Mouse (Mus musculus) left cerebral cortex, adult 11 months (tissue): Measurements from ENCODE around the gene Opalin.

Experiments
- DNase-seq: peaks from one replicate; pipeline ENCODE4 v3.0.0; 2022; ENCODE audit warnings: low spot score

The Opalin gene

DNA sequence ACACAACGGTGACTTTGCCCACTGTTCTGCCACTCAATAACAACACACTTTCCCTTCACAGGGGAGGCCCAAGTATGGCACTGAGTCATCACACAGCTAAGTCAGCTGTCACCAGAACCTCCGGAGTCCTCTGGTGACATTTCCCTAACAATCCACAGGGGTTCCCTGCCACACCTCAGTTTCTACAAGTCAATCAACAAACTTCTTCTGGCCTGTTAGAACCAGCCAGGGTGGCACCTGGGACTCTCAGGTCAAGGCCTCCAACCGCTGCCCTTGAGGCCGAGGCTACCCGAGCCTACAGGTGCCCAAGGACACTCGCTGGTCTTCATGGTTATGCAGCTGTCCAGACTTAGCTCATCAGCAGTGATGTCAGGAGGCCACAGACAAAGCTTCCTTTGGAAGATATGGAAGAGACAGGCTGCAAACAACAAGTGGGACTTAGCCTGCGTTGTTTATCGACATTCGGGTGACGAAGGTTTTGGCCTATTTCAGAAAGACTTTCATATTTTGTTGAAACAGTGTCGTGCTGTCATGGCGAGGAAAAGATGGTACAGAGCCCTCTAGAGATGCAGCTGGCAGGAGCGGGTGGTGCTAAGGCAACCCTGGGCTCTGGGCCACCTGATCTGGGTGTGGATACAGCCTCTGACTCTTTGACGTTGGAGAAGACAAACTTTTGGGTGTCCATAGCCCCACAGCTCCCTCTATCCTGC, 3.0 kb downstream of the Opalin start:
- peak; percentile 48 for DNase-seq

DNA sequence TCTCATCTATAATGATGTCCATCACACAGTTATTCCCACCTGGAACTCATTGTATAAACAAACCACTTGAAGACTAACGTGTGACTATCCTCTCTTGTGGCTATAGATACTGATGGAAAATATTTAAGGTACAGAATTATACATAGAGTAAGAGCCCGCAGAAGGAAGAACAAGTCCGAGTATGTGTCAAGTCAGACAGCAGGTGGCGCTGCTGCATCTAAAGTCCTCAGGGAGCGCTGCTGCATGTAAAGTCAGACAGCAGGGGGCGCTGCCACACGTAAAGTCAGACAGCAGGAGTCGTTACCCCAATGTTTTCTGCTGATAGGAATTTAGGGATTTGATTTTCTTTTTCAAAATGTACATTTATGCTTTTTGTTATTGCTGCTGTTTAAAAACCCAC, 5.4 kb downstream of the Opalin start:
- DNase-seq, result peak; percentile 80

- DNase-seq, result no peak
Measured at GRCm38 (mm10) chr19:41054702-41055101, 22.2 kb downstream of the Opalin start.

DNA sequence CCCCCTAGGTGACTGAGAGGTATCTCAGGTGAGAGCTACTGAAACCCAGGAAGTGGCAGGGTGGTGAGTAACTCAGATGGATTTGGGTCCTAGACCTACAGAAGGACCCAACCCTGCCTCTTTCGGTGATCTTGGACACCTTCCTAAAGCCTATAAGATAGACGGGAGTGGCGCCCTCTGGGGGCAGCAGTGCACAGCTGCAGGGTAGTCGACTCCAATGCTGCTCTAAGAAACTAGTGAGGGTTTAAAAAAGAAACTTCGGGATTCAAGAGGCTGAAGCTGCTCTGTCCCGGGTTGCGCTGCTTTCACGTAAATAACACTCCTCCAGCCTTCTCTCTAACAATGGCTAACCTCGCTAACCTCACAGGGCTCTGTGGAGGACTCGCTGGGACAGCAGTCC, 23.4 kb downstream of the Opalin start:
- DNase-seq, result no peak

- no peak for DNase-seq
Measured at GRCm38 (mm10) chr19:41052247-41052646, 24.7 kb downstream of the Opalin start.

DNA sequence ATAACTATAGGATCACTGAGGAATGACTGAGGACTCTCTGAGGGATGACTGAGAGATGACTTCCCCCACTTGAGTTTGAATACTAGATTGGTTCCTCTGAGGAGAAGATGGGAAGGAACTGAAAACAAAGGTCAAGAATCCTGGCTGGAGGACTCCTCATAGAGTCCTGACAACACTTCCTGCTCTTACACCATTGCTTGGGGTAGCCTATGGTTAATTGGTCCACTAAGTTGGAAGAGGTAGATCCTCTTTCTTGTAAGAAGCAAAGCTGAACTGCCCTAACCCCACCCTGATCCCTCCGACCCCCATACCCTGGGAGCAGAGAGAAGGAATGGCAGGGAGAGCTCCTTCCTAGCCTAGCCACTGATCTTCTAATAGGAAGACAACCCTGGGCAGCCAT, 25.2 kb downstream of the Opalin start:
- no peak for DNase-seq

- no peak for DNase-seq
Measured at GRCm38 (mm10) chr19:41048187-41048559, 28.7 kb downstream of the Opalin start.

DNA sequence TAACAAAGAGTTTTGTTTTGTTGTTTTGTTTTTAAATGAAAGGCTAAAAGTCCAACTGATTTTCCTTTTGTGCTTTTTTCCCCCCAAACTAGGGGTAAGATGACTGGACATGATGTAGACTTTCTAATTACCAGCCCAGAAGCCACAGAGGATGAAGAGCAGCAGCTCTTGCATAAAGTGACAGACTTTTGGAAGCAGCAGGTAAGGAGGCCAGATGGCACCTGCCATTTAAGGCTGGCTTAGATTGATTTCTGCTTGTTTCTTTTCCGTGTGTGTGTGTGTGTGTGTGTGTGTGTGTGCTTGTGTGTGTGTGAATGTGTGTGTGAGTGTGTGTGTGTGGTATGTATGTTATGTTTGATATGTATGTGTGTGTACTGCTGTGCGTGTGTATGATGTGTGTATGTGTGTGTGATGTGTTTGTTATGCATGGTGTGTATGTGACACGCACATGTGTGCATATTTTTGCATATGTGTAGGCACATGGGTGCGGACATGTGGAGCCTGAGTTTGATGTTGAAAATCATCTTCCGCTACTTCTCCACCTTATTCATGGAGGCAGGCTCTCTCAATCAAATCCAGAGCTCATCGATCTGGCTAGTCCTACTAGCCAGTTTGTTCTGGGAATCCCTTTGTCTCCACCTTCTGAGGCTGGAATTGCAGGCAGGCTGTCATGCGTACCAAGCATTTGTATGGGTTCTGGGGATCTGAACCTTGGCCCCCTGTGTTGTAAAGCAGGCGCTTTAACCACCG, 29.3 kb downstream of the Opalin start:
- DNase-seq, result no peak

GRCm38 (mm10) chr19:41045091-41045770, 31.7 kb downstream of the Opalin start:
- DNase-seq, result no peak

DNA sequence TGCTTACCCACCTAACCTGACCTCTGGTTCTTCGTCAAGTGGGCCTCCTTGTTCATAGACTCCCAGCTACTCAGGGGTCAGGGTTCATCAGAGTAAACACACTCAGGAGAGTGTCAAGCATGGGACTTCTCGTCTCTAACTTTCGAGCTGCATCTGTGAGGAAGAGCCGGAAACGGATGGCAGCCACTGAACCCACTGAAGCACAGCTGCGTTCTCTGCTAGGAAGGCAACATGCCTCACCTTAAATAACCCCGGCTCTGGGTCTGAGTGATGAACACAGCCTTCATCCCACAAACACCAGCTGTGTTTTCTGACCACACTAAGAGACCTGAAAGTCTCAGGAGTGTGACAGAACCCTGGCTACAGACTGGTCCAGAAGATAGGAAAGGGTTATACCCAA, 37.8 kb downstream of the Opalin start:
- no peak for DNase-seq

GRCm38 (mm10) chr19:41035809-41036551, 40.9 kb downstream of the Opalin start:
- no peak for DNase-seq

- no peak for DNase-seq
Measured at GRCm38 (mm10) chr19:41031869-41032268, 45.0 kb downstream of the Opalin start.

DNA sequence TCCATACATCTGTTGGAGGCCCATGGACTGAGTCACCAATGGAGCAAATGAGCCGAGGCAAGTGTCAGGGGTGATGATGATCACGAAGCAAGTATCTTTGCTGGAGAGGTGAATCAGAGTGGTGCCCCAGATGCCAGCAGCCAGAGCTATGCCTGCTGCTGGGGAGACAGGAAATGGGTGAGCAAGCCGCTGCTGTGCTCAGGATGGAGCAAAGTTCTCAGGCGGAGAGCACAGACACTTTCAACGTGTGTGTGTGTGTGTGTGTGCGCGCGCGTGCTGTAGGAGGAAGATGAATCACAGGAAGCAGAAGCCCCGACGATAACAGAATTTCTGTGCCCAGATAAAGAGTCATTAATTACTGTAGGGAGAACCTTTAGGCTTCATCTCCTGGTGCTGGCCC, 45.9 kb downstream of the Opalin start:
- DNase-seq, result no peak

- no peak for DNase-seq
Measured at GRCm38 (mm10) chr19:41030161-41030560, 46.8 kb downstream of the Opalin start.

GRCm38 (mm10) chr19:41029219-41029618, 47.7 kb downstream of the Opalin start, which contains the start of gene Dntt:
TSS of gene Dntt (plus strand) at chr19:41029275.
- no peak for DNase-seq

DNA sequence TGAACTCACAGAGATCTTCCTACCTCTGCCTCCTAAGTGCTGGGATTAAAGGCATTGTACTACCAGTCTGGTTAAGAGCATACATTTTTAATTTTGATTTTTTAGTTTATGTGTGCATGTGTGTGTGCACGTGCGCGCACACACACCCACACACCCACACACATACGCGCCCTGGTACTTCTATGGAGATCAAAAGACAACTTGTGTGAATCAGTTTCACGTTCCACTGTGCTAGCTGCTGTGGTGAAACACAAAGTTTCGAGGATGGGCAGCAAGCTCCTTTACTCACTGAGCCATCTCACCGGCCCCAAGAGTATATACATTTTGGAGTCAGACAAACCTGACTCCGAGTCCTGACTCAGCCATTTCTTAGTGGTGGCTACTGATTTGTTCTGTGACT, 49.3 kb downstream of the Opalin start:
- no peak for DNase-seq

DNA sequence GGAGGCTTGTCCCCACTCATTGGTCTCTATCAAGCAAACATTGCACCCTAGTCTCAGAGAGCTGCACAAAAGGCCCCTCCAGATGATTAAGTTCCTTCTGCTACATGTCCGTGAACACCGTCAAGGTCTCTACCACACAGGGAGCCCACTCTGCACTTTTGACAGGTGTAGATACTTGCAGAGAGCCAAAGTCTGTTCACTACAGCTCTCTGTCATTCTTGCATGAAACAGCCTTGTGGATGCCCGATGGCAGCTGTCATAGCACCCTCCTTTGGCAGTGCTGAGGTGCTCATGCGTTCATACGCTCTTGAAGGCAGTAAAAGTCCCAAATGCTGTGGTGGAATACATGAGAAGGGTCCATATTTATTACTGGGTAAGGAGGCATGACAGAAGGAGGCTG, 49.9 kb downstream of the Opalin start:
- DNase-seq, result no peak

DNA sequence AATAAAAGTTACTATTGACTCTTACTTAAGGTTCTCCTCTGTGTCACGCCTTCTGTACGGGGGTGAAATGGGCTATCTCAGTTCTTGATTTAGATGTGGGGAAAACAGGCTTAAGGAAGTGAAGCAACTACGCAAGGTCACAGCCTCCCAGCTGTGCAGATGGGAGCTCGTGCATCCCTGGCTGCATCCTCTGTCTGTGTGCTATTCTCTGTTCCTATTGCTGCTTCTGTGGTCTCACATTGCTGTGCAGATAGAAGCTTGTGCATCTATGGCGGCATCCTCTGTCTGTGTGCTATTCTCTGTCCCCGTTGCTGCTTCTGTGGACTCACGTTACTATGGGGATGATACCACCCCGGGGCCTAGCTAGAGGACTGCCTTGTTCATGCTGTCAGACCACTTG, 50.4 kb downstream of the Opalin start:
- DNase-seq, result no peak

- no peak for DNase-seq
Measured at GRCm38 (mm10) chr19:41022244-41022643, 54.7 kb downstream of the Opalin start.

- no peak for DNase-seq
Measured at GRCm38 (mm10) chr19:41020537-41020936, 56.4 kb downstream of the Opalin start.

DNA sequence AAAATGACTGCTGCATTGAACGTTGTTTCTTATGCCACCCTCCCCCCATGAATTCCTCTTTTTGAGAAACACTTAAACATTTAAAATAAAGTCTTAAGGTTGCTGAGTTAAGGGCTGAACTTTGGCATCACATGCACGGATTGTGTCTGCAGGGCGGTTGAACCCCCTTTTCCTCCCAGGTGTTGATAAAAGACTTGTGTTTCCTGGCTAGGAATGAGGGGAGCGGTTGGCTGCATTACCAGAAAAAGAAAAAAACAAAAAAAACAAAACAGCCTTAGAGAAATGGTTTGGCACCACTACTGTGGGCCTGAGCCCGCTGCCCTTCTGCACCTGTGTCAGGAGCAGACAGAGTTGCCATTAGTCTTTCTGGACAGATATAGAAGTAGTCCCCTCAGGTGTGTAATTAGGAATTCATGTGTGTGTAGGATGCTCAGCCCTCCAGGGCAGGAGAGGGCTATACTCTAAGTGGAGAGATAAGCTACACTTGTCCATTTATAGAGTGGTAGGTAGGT, 57.7 kb downstream of the Opalin start:
- DNase-seq, result no peak
